Mouse (Mus musculus): ENCODE results near the gene Tapbpl.

Tapbpl gene

GRCm38 (mm10) chr6:125239547-125239946 is 7.9 kb upstream of the Tapbpl start:
- no peak for DNase-seq (ENCODE audit: low read depth, low spot score)

GRCm38 (mm10) chr6:125238396-125238795 is 6.7 kb upstream of the Tapbpl start:
- no peak for DNase-seq (ENCODE audit: low read depth, low spot score)

GRCm38 (mm10) chr6:125237421-125237820 is 5.8 kb upstream of the Tapbpl start:
- no peak for DNase-seq (ENCODE audit: low read depth, low spot score)

GRCm38 (mm10) chr6:125236782-125237181 is 5.1 kb upstream of the Tapbpl start, which contains the start of gene Cd27:
Cd27 (minus strand) TSS chr6:125237010.
- no peak for DNase-seq (ENCODE audit: low read depth, low spot score)

- no peak for DNase-seq (ENCODE audit: low read depth, low spot score)
Observed at GRCm38 (mm10) chr6:125236341-125236740, 4.7 kb upstream of the Tapbpl start.

- DNase-seq (ENCODE audit: low read depth, low spot score), result no peak
Observed at GRCm38 (mm10) chr6:125234520-125234828, 2.8 kb upstream of the Tapbpl start.

- peak; percentile 46 for DNase-seq (ENCODE audit: low read depth, low spot score)
Observed at GRCm38 (mm10) chr6:125233816-125234519, 2.3 kb upstream of the Tapbpl start.

- DNase-seq (ENCODE audit: low read depth, low spot score), result no peak
Observed at GRCm38 (mm10) chr6:125232516-125232915, 856 bp upstream of the Tapbpl start.

- no peak for DNase-seq (ENCODE audit: low read depth, low spot score)
Observed at GRCm38 (mm10) chr6:125232045-125232437, 381 bp upstream of the Tapbpl start.

GRCm38 (mm10) chr6:125230571-125230970 is 1.1 kb downstream of the Tapbpl start:
- no peak for DNase-seq (ENCODE audit: low read depth, low spot score)

GRCm38 (mm10) chr6:125225518-125226115 is 6.0 kb downstream of the Tapbpl start:
- DNase-seq (ENCODE audit: low read depth, low spot score), result no peak

GRCm38 (mm10) chr6:125222577-125222976 is 9.1 kb downstream of the Tapbpl start:
- DNase-seq (ENCODE audit: low read depth, low spot score), result no peak

GRCm38 (mm10) chr6:125222146-125222545 is 9.5 kb downstream of the Tapbpl start:
- peak; percentile 48 for DNase-seq (ENCODE audit: low read depth, low spot score)

GRCm38 (mm10) chr6:125221115-125221745 is 10.4 kb downstream of the Tapbpl start:
- DNase-seq (ENCODE audit: low read depth, low spot score), result no peak

GRCm38 (mm10) chr6:125218963-125219362 is 12.7 kb downstream of the Tapbpl start:
- DNase-seq (ENCODE audit: low read depth, low spot score), result peak; percentile 54

- no peak for DNase-seq (ENCODE audit: low read depth, low spot score)
Observed at GRCm38 (mm10) chr6:125217899-125218298, 13.8 kb downstream of the Tapbpl start.

GRCm38 (mm10) chr6:125216898-125217297 is 14.8 kb downstream of the Tapbpl start:
- DNase-seq (ENCODE audit: low read depth, low spot score), result no peak

GRCm38 (mm10) chr6:125215148-125215954 is 16.3 kb downstream of the Tapbpl start, which contains the start of gene Vamp1:
Vamp1 (plus strand) TSS chr6:125215551.
- DNase-seq (ENCODE audit: low read depth, low spot score), result peak; percentile 95

- no peak for DNase-seq (ENCODE audit: low read depth, low spot score)
Observed at GRCm38 (mm10) chr6:125213715-125214114, 17.9 kb downstream of the Tapbpl start.

GRCm38 (mm10) chr6:125213129-125213528 is 18.5 kb downstream of the Tapbpl start:
- DNase-seq (ENCODE audit: low read depth, low spot score), result no peak

- no peak for DNase-seq (ENCODE audit: low read depth, low spot score)
Observed at GRCm38 (mm10) chr6:125212621-125213020, 19.0 kb downstream of the Tapbpl start.

GRCm38 (mm10) chr6:125210436-125210835 is 21.2 kb downstream of the Tapbpl start:
- no peak for DNase-seq (ENCODE audit: low read depth, low spot score)

Data from skeletal muscle tissue, adult 2 months (tissue).